Mouse (Mus musculus) thymus, adult 2 months (tissue): ENCODE data around the gene Agpat3. TPM values are rescaled to one million over a fixed set of nuclear protein-coding genes. Genes with fewer than 3 reads are reported as not detected.

Experiments used
- DNase-seq: peaks from one replicate; pipeline ENCODE4 v3.0.0; 2021
- H3K27ac ChIP-seq: fragments of 200-500 bp; 2 replicates; pipeline ENCODE4 v1.5.1; 2012; ENCODE audit warnings: low read length, control low read depth; ENCODE audit not compliant: control insufficient read depth, insufficient read depth
- H3K27me3 ChIP-seq: fragments of 200-500 bp; 2 replicates; pipeline ENCODE4 v1.6.1; 2012; ENCODE audit warnings: mild to moderate bottlenecking, low read length, moderate library complexity, mixed read lengths; ENCODE audit not compliant: control insufficient read depth, insufficient read depth
- H3K36me3 ChIP-seq: fragments of 200-500 bp; 2 replicates; pipeline ENCODE4 v1.6.1; 2012; ENCODE audit warnings: mild to moderate bottlenecking, low read length, moderate library complexity; ENCODE audit not compliant: control insufficient read depth, insufficient read depth
- H3K4me1 ChIP-seq: fragments of 200-500 bp; replicated peaks from 2 replicates; pipeline ENCODE4 v1.6.1; 2012; ENCODE audit warnings: low read length; ENCODE audit not compliant: control insufficient read depth, insufficient read depth
- H3K4me3 ChIP-seq: fragments of 200-500 bp; 2 replicates; pipeline ENCODE4 v1.5.1; 2012; ENCODE audit warnings: mild to moderate bottlenecking, low read length, control low read depth, moderate library complexity; ENCODE audit not compliant: control insufficient read depth, insufficient read depth
- CTCF ChIP-seq: fragments of 200-500 bp; IDR thresholded peaks from 2 replicates; pipeline ENCODE4 v1.5.1; 2012; ENCODE audit warnings: mild to moderate bottlenecking, control low read depth, low read length, moderate library complexity, borderline replicate concordance; ENCODE audit not compliant: control insufficient read depth, poor library complexity, insufficient read depth; ENCODE audit errors: extremely low read depth
- POLR2A ChIP-seq: fragments of 200-500 bp; IDR thresholded peaks from 2 replicates; pipeline ENCODE4 v1.6.1; 2012; ENCODE audit warnings: mild to moderate bottlenecking, low read length, control low read depth, moderate library complexity; ENCODE audit not compliant: control insufficient read depth, poor library complexity, insufficient read depth; ENCODE audit errors: extremely low read depth
- WGBS: fragments of 180-500 bp; shearing (Covaris S2); methylation state at CpG from one replicate; pipeline ENCODE4 v1.1.7; 2018; 5-methylcytosine and 5-hydroxymethylcytosine counted together
- polyA plus RNA-seq: library from polyadenylated mRNA; depleted of rRNA; stranded (reverse); fragments of >200 nt; gene quantifications from 2 replicates; pipeline ENCODE4 v1.2.3, GENCODE M21; 2012

The Agpat3 gene
- polyA plus RNA-seq, 1 experiment = 423 TPM

- TF ChIP-seq POLR2A = no peak
- no peak for TF ChIP-seq CTCF
- Histone ChIP-seq H3K4me1 (peaks cover 23% of the 10 kb centered on the region), H3K27ac (no peak overlapping the region), H3K36me3 (no peaks in the 10 kb centered on the region), H3K27me3 (no peaks in the 10 kb centered on the region), H3K4me3 (no peak overlapping the region)
- WGBS = 92% methylated on average over 5 of the region's 5 CpGs
- no peak for DNase-seq
Measured at GRCm38 (mm10) chr10:78348211-78348610, 4.1 kb downstream of the Agpat3 start.

DNA sequence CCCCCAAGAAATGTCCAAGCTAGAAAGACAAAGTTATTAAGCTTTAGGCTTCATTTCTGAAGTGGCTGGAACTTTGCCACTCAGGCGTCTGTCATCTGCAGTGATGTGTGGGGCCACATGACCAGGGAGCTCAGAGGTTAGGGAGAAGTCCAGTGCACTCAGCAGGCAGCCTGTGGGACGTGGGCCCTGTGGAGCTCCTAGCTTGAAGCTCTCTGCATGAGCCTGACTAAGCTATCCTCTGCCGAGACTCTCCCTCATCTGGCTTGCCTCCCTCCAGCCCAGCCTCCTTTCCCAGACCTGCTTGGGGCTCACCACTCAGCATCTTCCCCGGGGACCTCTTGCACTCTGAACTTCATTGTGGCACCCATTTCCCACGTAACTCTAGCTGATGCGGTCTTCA, 4.8 kb downstream of the Agpat3 start:
- Histone ChIP-seq H3K27ac (no peak overlapping the region), H3K4me3 (no peak overlapping the region), H3K36me3 (no peaks in the 10 kb centered on the region), H3K4me1 (peaks cover 23% of the 10 kb centered on the region), H3K27me3 (no peaks in the 10 kb centered on the region)
- WGBS = 91% methylated on average over 6 of the region's 6 CpGs
- TF ChIP-seq CTCF = no peak
- no peak for DNase-seq

- 19% methylated on average over 2 of the region's 2 CpGs for WGBS
- H3K4me3 ChIP-seq = no peak overlapping the region
- no peak overlapping the region for H3K27ac ChIP-seq
- no peaks in the 10 kb centered on the region for H3K36me3 ChIP-seq
- H3K4me1 ChIP-seq = peaks cover 13% of the 10 kb centered on the region
- H3K27me3 ChIP-seq = no peaks in the 10 kb centered on the region
- TF ChIP-seq POLR2A (no peak), CTCF (no peak)
- no peak for DNase-seq
Measured at GRCm38 (mm10) chr10:78345466-78345865, 6.8 kb downstream of the Agpat3 start.

DNA sequence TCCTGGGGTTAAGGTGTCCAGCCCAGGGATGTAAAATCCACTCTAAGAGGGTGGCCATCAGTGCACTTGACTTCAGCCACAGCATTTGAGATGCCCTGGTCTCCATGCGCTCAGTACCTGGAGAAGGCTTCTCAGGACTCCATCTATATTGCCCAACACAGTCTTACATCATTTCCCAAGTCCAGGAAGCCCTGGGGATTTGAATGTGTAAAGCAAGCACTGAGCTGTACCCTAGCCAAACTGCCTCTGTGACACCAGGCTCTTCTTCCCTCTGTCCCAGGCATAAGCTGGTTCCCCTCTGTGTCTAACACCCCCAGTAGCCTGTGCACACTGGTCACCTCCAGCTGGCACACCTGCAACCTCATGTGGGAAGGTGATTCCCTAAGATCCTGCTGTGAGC, 10.2 kb downstream of the Agpat3 start:
- Histone ChIP-seq H3K36me3 (no peaks in the 10 kb centered on the region), H3K4me1 (peaks cover 9% of the 10 kb centered on the region), H3K27ac (no peak overlapping the region), H3K4me3 (no peak overlapping the region), H3K27me3 (no peaks in the 10 kb centered on the region)
- WGBS = 100% methylated on average over 1 of the region's 1 CpGs
- DNase-seq = no peak
- TF ChIP-seq CTCF = no peak
- TF ChIP-seq POLR2A = no peak

GRCm38 (mm10) chr10:78338180-78338579, 14.1 kb downstream of the Agpat3 start:
- DNase-seq = no peak

DNA sequence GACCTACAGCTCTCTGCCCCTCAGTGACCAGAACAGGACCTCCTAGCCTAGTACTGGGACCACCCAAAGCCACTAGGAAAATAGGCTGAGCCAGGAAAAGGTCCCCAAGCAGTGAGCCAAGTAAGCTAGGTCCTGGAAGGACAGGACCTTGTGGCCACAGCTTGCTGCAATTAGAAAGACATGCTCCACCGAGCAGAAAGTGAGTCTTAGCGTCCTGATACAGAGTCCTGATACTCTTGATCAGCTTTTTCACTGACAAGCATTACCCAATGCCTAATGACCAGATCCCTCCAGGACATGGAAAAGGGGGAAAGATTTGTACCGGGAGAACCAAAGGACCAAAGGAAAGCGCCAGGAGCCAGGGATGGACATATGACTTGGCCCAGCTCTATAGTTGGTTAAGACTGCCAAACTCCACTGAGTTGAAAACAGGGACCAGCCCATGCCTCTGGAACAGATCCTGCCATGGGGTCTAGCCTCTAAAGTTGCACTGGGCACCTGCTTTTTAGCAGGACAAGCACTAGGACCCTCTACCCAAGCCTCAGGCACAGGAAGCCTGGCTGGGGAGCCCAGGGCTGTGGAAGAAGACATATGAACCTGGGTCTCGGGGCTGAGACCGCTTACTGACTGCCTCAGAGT, 17.2 kb downstream of the Agpat3 start:
- Histone ChIP-seq H3K36me3 (no peaks in the 10 kb centered on the region), H3K4me3 (no peak overlapping the region), H3K27ac (no peak overlapping the region), H3K27me3 (no peaks in the 10 kb centered on the region), H3K4me1 (no peaks in the 10 kb centered on the region)
- 95% methylated on average over 6 of the region's 6 CpGs for WGBS
- no peak for TF ChIP-seq POLR2A
- DNase-seq = no peak

More at GRCm38 (mm10) chr10:78338180-78338579, 14.1 kb downstream of the Agpat3 start:
- H3K27ac ChIP-seq = no peak overlapping the region
- no peaks in the 10 kb centered on the region for H3K4me1 ChIP-seq
- no peaks in the 10 kb centered on the region for H3K36me3 ChIP-seq
- no peak overlapping the region for H3K4me3 ChIP-seq
- 86% methylated on average over 5 of the region's 5 CpGs for WGBS
- no peaks in the 10 kb centered on the region for H3K27me3 ChIP-seq
- no peak for TF ChIP-seq POLR2A
- TF ChIP-seq CTCF = no peak

DNA sequence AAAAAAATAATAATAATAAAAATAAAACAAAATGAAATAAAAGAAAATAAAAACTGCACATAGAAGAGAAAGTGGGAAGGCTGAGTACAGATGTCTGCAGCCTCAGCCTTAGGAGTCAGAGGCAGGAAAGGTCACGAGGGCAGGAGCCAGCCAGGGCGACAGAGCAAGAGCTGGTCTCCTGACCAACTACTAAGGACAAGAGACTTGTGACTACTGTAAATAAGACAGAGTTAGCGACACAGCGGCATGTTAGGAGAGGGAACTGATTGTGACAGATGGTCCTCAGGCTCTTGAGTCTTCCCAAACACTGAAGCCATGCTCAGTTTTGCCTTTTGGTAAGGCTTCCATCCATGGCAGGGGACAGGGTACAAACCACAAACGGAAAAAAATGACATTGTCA, 20.7 kb downstream of the Agpat3 start:
- TF ChIP-seq CTCF (no peak), POLR2A (no peak)
- no peaks in the 10 kb centered on the region for H3K36me3 ChIP-seq
- no peak for DNase-seq
- 86% methylated on average over 5 of the region's 5 CpGs for WGBS
- H3K27ac ChIP-seq = no peak overlapping the region
- H3K27me3 ChIP-seq = no peaks in the 10 kb centered on the region
- H3K4me1 ChIP-seq = no peaks in the 10 kb centered on the region
- H3K4me3 ChIP-seq = no peak overlapping the region
